Mouse (Mus musculus): Measurements from ENCODE around the gene Cluap1.

The Cluap1 gene

DNA sequence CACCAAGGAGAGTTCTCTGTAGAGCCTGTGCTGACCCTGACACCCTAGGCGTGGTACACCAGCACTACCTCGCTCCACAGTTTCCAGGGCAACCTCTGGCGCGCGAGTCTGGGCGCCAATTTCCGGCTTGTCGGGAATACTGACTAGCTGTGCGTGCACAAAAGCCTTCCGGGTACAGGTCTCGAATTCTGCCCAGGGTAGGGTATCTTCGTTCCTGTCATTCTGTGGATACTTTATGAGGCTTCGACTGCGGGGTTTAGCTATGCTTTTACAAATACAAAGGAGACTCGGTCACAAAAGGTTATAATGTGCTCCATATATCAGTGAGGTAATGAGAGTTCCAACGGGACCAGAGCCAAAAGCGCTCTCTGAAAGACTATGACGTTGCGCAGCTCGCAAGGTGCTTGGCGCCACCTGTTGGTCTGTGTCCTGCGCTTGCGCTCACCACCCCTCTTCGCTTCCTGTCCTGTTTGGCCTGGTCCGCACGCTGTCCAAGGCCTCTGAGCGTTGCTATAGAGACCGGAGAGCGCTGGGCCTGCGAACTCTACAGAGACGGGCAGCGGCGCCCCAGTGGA lies at the start of gene Cluap1, which contains the start of gene 1700037C18Rik:
Gene Cluap1, plus strand, starts transcription at position 265 of the 575 bp plus-strand sequence.
Gene 1700037C18Rik, minus strand, starts transcription at position 153 of the 575 bp plus-strand sequence.
- H3K9me3 ChIP-seq (ENCODE audit: low read length), result no peaks in the 10 kb centered on the region
- TF ChIP-seq CTCF (conservative IDR thresholded peaks at IDR 0.05; ENCODE audit: low read length) (peak; percentile 52), POU5F1 (IDR thresholded peaks at IDR 0.05; ENCODE audit: borderline replicate concordance, low read length) (no peak; the same call in 1 of the 2 replicates)
- peaks cover 51% of the 10 kb centered on the region for H3K36me3 ChIP-seq (ENCODE audit: insufficient read depth, low read length)
- H3K4me3 ChIP-seq (replicated peaks; ENCODE audit: low read length), result peak within 1 kb of the TSS; percentile 90
- no peaks in the 10 kb centered on the region for H3K27me3 ChIP-seq (ENCODE audit: insufficient read depth, low read length)
- peaks cover 23% of the 10 kb centered on the region for H3K4me1 ChIP-seq (replicated peaks; ENCODE audit: low read depth, low read length)

GRCm38 (mm10) chr16:3859254-3859653 lies 49.3 kb upstream of the Cluap1 start:
- Histone ChIP-seq H3K4me1 (replicated peaks; ENCODE audit: low read depth, low read length) (peaks cover 4% of the 10 kb centered on the region; the same call in 1 of the 2 replicates), H3K27me3 (ENCODE audit: insufficient read depth, low read length) (no peaks in the 10 kb centered on the region), H3K36me3 (ENCODE audit: insufficient read depth, low read length) (peaks cover 17% of the 10 kb centered on the region), H3K9me3 (ENCODE audit: low read length) (no peaks in the 10 kb centered on the region), H3K4me3 (replicated peaks; ENCODE audit: low read length) (no peak overlapping the region)
- TF ChIP-seq CTCF (conservative IDR thresholded peaks at IDR 0.05; ENCODE audit: low read length) (no peak), NANOG (IDR thresholded peaks at IDR 0.05; ENCODE audit: borderline replicate concordance, low read length) (no peak), POU5F1 (IDR thresholded peaks at IDR 0.05; ENCODE audit: borderline replicate concordance, low read length) (no peak)

GRCm38 (mm10) chr16:3871815-3872214 lies 36.8 kb upstream of the Cluap1 start:
- Histone ChIP-seq H3K4me3 (replicated peaks; ENCODE audit: low read length) (peak overlapping the region; percentile 89), H3K27me3 (ENCODE audit: insufficient read depth, low read length) (no peaks in the 10 kb centered on the region), H3K4me1 (replicated peaks; ENCODE audit: low read depth, low read length) (peaks cover 26% of the 10 kb centered on the region), H3K36me3 (ENCODE audit: insufficient read depth, low read length) (peaks cover 33% of the 10 kb centered on the region), H3K9me3 (ENCODE audit: low read length) (no peaks in the 10 kb centered on the region)
- TF ChIP-seq CTCF (conservative IDR thresholded peaks at IDR 0.05; ENCODE audit: low read length) (no peak), NANOG (IDR thresholded peaks at IDR 0.05; ENCODE audit: borderline replicate concordance, low read length) (no peak), POU5F1 (IDR thresholded peaks at IDR 0.05; ENCODE audit: borderline replicate concordance, low read length) (no peak)

GRCm38 (mm10) chr16:3872216-3873047 lies 36.2 kb upstream of the Cluap1 start, which contains the start of gene Naa60:
Gene Naa60 (plus strand): TSS chr16:3872375.
- H3K27me3 ChIP-seq (ENCODE audit: insufficient read depth, low read length), result no peaks in the 10 kb centered on the region
- H3K36me3 ChIP-seq (ENCODE audit: insufficient read depth, low read length), result peaks cover 31% of the 10 kb centered on the region
- no peaks in the 10 kb centered on the region for H3K9me3 ChIP-seq (ENCODE audit: low read length)
- peak within 1 kb of the TSS; percentile 89 for H3K4me3 ChIP-seq (replicated peaks; ENCODE audit: low read length)
- TF ChIP-seq POU5F1 (IDR thresholded peaks at IDR 0.05; ENCODE audit: borderline replicate concordance, low read length) (no peak), NANOG (IDR thresholded peaks at IDR 0.05; ENCODE audit: borderline replicate concordance, low read length) (no peak), CTCF (conservative IDR thresholded peaks at IDR 0.05; ENCODE audit: low read length) (no peak)
- H3K4me1 ChIP-seq (replicated peaks; ENCODE audit: low read depth, low read length), result peaks cover 25% of the 10 kb centered on the region

DNA sequence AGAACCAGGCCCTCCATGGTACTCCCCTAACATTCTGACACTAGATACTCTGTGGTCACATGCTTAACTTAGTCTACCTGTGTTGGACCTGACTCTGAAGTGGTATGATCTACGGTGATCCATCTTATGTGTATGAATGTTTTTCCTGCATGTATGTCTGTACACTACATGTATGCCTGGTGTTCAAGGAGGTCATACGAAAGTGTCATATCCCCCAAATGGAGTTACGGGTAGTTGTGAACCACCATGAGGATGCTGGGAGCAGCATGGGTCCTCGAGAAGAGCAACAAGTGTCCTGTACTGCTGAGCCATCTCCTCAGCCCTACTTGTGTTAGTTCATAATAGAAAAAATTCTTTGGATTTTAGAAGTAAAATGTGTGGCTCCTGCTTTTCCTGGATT lies 32.3 kb upstream of the Cluap1 start:
- Histone ChIP-seq H3K27me3 (ENCODE audit: insufficient read depth, low read length) (no peaks in the 10 kb centered on the region), H3K4me1 (replicated peaks; ENCODE audit: low read depth, low read length) (peaks cover 17% of the 10 kb centered on the region), H3K4me3 (replicated peaks; ENCODE audit: low read length) (no peak overlapping the region), H3K9me3 (ENCODE audit: low read length) (no peaks in the 10 kb centered on the region), H3K36me3 (ENCODE audit: insufficient read depth, low read length) (peaks cover 17% of the 10 kb centered on the region)
- no peak for TF ChIP-seq NANOG (IDR thresholded peaks at IDR 0.05; ENCODE audit: borderline replicate concordance, low read length)
- TF ChIP-seq POU5F1 (IDR thresholded peaks at IDR 0.05; ENCODE audit: borderline replicate concordance, low read length), result no peak
- TF ChIP-seq CTCF (conservative IDR thresholded peaks at IDR 0.05; ENCODE audit: low read length), result no peak

GRCm38 (mm10) chr16:3884201-3885064 lies 24.2 kb upstream of the Cluap1 start, which contains the start of the genes Zfp597 and Gm20695:
Gene Zfp597 (minus strand): TSS chr16:3884561.
Gene Gm20695 (plus strand): TSS chr16:3884648.
- peak within 1 kb of the TSS; percentile 100 for H3K4me3 ChIP-seq (replicated peaks; ENCODE audit: low read length)
- peaks cover 18% of the 10 kb centered on the region; the same call in 1 of the 2 replicates for H3K36me3 ChIP-seq (ENCODE audit: insufficient read depth, low read length)
- no peaks in the 10 kb centered on the region for H3K9me3 ChIP-seq (ENCODE audit: low read length)

GRCm38 (mm10) chr16:3885065-3885670 lies 23.4 kb upstream of the Cluap1 start:
- Histone ChIP-seq H3K27me3 (ENCODE audit: insufficient read depth, low read length) (no peaks in the 10 kb centered on the region), H3K4me3 (replicated peaks; ENCODE audit: low read length) (peak overlapping the region; percentile 100), H3K4me1 (replicated peaks; ENCODE audit: low read depth, low read length) (peaks cover 28% of the 10 kb centered on the region), H3K9me3 (ENCODE audit: low read length) (no peaks in the 10 kb centered on the region), H3K36me3 (ENCODE audit: insufficient read depth, low read length) (0 out of 2 replicates have a peak, but pooled peaks cover 15% of the 10 kb centered on the region)
- TF ChIP-seq NANOG (IDR thresholded peaks at IDR 0.05; ENCODE audit: borderline replicate concordance, low read length) (no peak), CTCF (conservative IDR thresholded peaks at IDR 0.05; ENCODE audit: low read length) (no peak), POU5F1 (IDR thresholded peaks at IDR 0.05; ENCODE audit: borderline replicate concordance, low read length) (no peak)

More at GRCm38 (mm10) chr16:3884201-3885064, 24.2 kb upstream of the Cluap1 start, which contains the start of the genes Zfp597 and Gm20695:
- no peak for TF ChIP-seq NANOG (IDR thresholded peaks at IDR 0.05; ENCODE audit: borderline replicate concordance, low read length)
- H3K4me1 ChIP-seq (replicated peaks; ENCODE audit: low read depth, low read length), result peaks cover 24% of the 10 kb centered on the region
- no peaks in the 10 kb centered on the region for H3K27me3 ChIP-seq (ENCODE audit: insufficient read depth, low read length)

All from E14TG2a.4 (cell line).